Mouse (Mus musculus): ENCODE results near the gene 5430419D17Rik.

DNA sequence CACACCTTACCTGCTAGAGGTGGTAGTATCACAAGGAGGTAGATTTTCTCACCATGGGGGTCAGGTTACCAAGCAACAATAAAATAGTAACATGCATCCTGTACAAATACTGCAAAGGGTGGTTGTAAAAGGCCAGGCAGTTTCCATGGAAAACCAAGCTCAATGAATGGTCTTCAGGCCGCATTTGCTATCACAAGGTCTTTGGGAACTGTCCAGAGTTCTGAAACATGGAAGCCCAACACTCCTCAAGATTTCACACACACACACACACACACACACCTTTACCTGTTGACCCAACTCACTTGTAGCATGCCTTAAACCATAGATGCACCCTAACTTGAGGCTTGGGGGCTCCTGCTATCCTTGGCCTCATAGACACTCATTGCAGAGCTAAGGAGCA is 70.8 kb downstream of the 5430419D17Rik start:
- TF ChIP-seq CTCF (IDR thresholded peaks at IDR 0.05; ENCODE audit: low read depth) (no peak), EP300 (IDR thresholded peaks at IDR 0.05; ENCODE audit: low read depth) (no peak)
